Mouse (Mus musculus): ENCODE results near the gene Son. TPM values are rescaled to one million over a fixed set of nuclear protein-coding genes. Genes with fewer than 3 reads are reported as not detected.

Son gene
- polyA plus RNA-seq, 1 experiment from 2014 or later, result 118 TPM

DNA sequence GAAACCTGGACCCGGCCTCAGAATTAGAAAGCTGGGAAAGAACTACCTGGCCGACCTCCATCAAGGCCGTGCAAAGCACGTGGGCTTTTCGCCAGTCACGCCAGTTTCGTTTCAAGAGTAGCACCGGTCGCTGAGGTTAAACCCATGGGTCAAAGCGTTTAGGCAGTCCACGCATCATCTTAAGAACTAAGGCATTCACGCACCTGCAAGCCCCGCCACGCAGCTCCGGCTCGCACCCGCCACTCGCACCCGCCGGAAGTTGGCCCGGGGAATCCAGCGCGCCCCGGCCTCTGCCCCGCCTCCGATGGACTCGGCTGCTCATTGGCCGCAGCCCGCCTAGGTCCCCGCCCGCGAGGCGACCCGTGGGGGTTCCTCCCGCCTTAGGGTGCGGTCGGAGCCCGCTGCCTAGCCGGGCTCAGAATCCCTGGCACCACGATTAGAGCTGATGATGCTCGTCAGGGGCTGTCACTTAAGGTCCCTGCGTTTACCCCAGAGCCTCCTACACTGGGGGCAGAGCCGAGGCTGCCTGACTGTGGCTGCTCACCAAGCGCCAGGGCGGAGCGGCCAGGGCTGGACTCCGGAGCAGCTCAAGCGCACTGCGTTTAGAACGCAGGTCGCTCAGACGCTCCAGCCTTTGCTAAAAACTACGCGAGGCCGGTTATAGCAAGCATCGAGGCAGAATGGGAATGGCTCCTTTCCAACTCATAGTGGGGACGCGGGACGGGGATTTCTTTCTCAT lies 456 bp upstream of the Son start, which contains the start of gene Gart:
Gart (minus strand) TSS at position 272 of the 739 bp plus-strand sequence.
- H3K9me3 ChIP-seq (ENCODE audit: control insufficient read depth, low read length), result no peaks in the 10 kb centered on the region
- peaks cover 6% of the 10 kb centered on the region for H3K4me1 ChIP-seq (replicated peaks; ENCODE audit: control insufficient read depth, insufficient read depth, low read length)
- no peaks in the 10 kb centered on the region for H3K27me3 ChIP-seq (ENCODE audit: control insufficient read depth, insufficient read depth, low read depth, low read length)
- WGBS, result under 1% methylated on average over 58 of the region's 59 CpGs
- H3K4me3 ChIP-seq (ENCODE audit: low read length), result peak within 1 kb of the TSS; percentile 92
- peaks cover under 1% of the 10 kb centered on the region; the same call in 1 of the 2 replicates for H3K36me3 ChIP-seq (ENCODE audit: control insufficient read depth, insufficient read depth, low read length)
- peak; percentile 94 for ATAC-seq (ENCODE audit: low read depth)
- peak within 1 kb of the TSS; percentile 100 for H3K27ac ChIP-seq (ENCODE audit: low read length)
- H3K4me2 ChIP-seq (ENCODE audit: low read depth, low read length), result peak within 1 kb of the TSS; percentile 98
- H3K9ac ChIP-seq (ENCODE audit: low read length), result peak within 1 kb of the TSS; percentile 93

DNA sequence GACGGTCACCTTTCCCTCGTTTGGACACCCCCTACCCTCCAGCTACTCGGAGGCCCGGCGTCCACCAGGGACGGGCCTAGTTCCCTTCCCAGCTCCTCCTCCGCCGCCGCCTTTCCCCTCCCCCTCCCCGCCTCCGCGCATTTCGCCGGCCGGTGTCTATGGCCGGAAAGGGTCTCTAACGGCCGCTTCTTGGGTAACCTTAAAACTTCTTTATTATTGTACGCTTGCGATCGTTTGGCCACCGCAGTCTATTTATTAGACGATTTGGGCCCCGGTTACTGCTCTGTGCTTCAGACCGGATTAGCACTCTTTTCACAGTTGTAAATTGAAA lies 879 bp downstream of the Son start:
- peaks cover 9% of the 10 kb centered on the region for H3K36me3 ChIP-seq (ENCODE audit: control insufficient read depth, insufficient read depth, low read length)
- peak overlapping the region; percentile 92 for H3K4me3 ChIP-seq (ENCODE audit: low read length)
- no peaks in the 10 kb centered on the region for H3K27me3 ChIP-seq (ENCODE audit: control insufficient read depth, insufficient read depth, low read depth, low read length)
- no peaks in the 10 kb centered on the region for H3K9me3 ChIP-seq (ENCODE audit: control insufficient read depth, low read length)
- H3K4me2 ChIP-seq (ENCODE audit: low read depth, low read length), result peak overlapping the region; percentile 44
- peak; percentile 68 for ATAC-seq (ENCODE audit: low read depth)
- H3K27ac ChIP-seq (ENCODE audit: low read length), result peak overlapping the region; percentile 95
- H3K9ac ChIP-seq (ENCODE audit: low read length), result peak overlapping the region; percentile 93
- peaks cover 6% of the 10 kb centered on the region for H3K4me1 ChIP-seq (replicated peaks; ENCODE audit: control insufficient read depth, insufficient read depth, low read length)
- under 1% methylated on average over 25 of the region's 25 CpGs for WGBS

DNA sequence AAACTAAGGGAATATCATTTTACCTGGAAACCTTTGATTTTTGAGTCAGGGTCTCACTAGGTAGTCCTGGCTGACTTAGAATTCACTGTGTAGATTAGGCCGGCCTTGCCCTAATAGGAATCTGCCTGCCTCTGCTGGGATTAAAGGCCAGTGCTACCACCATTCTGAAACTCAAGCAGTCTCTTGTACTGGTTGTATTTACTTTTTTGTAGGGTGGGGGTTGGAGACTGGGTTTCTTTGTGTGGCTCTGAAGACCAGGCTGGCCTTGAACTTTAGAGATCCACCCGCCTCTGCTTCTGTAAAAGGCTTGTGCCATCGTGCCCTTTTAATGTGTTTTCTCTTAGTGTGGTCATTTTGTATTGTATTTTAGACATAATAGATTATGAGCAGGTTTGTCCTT lies 1.9 kb downstream of the Son start:
- Histone ChIP-seq H3K9me3 (ENCODE audit: control insufficient read depth, low read length) (no peaks in the 10 kb centered on the region), H3K9ac (ENCODE audit: low read length) (peak overlapping the region; percentile 52), H3K36me3 (ENCODE audit: control insufficient read depth, insufficient read depth, low read length) (peaks cover 11% of the 10 kb centered on the region), H3K4me3 (ENCODE audit: low read length) (peak overlapping the region; percentile 42), H3K27me3 (ENCODE audit: control insufficient read depth, insufficient read depth, low read depth, low read length) (no peaks in the 10 kb centered on the region), H3K27ac (ENCODE audit: low read length) (no peak overlapping the region), H3K4me2 (ENCODE audit: low read depth, low read length) (peak overlapping the region; percentile 59), H3K4me1 (replicated peaks; ENCODE audit: control insufficient read depth, insufficient read depth, low read length) (peaks cover 6% of the 10 kb centered on the region)
- WGBS, result 47% methylated on average over 3 of the region's 3 CpGs
- ATAC-seq (ENCODE audit: low read depth), result no peak

DNA sequence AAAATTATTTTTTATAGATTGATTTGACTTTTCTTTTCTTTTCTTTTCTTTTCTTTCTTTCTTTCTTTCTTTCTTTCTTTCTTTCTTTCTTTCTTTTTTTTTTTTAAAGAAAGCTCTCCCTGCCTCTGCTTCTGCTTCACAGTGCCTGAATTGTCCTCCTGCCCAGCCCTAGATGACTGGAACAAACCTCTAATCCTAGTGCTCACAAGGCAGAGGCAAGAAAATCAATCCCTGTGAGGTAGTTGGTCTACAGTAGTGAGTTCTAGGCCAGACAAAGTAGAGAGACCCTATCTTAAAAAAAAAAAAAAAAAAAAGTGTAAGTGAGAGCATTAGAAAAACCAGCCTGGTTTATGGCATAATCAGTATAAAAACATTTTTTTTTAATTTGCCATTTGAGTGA lies 2.5 kb downstream of the Son start:
- peak overlapping the region; percentile 20; the same call in 1 of the 2 replicates for H3K4me2 ChIP-seq (ENCODE audit: low read depth, low read length)
- H3K4me3 ChIP-seq (ENCODE audit: low read length), result no peak overlapping the region
- no peak for ATAC-seq (ENCODE audit: low read depth)
- peaks cover 15% of the 10 kb centered on the region for H3K36me3 ChIP-seq (ENCODE audit: control insufficient read depth, insufficient read depth, low read length)
- H3K27ac ChIP-seq (ENCODE audit: low read length), result no peak overlapping the region
- no peaks in the 10 kb centered on the region for H3K9me3 ChIP-seq (ENCODE audit: control insufficient read depth, low read length)
- no peak overlapping the region for H3K9ac ChIP-seq (ENCODE audit: low read length)
- H3K4me1 ChIP-seq (replicated peaks; ENCODE audit: control insufficient read depth, insufficient read depth, low read length), result peaks cover 4% of the 10 kb centered on the region
- no peaks in the 10 kb centered on the region for H3K27me3 ChIP-seq (ENCODE audit: control insufficient read depth, insufficient read depth, low read depth, low read length)

DNA sequence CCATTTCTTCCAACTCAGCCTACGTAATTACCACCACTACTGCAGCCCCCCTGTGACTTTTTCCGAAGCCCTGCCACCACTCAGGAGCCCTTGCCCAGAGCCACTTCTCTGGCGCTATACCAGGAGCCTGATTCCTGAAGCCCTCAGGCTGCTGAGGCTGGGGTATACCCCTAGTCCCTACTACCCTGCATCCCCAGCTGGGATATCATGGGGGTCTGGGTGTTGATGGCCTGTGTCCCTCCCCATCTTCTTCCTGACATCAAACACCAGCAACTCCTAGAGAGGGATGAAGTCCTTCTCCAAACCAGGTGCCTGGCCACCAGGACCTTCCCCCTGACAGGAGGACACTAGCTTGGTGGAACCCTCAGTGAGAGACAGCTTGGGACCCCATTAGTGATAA lies 4.9 kb downstream of the Son start:
- Histone ChIP-seq H3K36me3 (ENCODE audit: control insufficient read depth, insufficient read depth, low read length) (peaks cover 38% of the 10 kb centered on the region), H3K9me3 (ENCODE audit: control insufficient read depth, low read length) (no peaks in the 10 kb centered on the region), H3K27ac (ENCODE audit: low read length) (no peak overlapping the region), H3K4me3 (ENCODE audit: low read length) (no peak overlapping the region), H3K4me2 (ENCODE audit: low read depth, low read length) (no peak overlapping the region), H3K27me3 (ENCODE audit: control insufficient read depth, insufficient read depth, low read depth, low read length) (no peaks in the 10 kb centered on the region), H3K9ac (ENCODE audit: low read length) (no peak overlapping the region), H3K4me1 (replicated peaks; ENCODE audit: control insufficient read depth, insufficient read depth, low read length) (peaks cover 4% of the 10 kb centered on the region)
- no peak for ATAC-seq (ENCODE audit: low read depth)
- 88% methylated on average over 3 of the region's 3 CpGs for WGBS

DNA sequence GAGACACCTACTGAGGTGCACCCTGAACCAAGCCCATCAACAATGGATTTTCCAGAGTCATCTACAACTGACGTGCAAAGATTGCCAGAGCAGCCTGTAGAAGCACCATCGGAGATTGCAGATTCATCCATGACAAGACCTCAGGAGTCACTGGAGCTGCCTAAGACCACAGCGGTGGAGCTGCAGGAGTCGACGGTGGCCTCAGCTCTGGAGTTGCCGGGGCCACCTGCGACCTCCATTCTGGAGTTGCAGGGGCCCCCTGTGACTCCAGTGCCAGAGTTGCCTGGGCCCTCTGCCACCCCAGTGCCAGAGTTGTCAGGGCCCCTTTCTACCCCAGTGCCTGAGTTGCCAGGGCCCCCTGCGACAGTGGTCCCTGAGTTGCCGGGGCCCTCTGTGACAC lies 8.0 kb downstream of the Son start:
- Histone ChIP-seq H3K27ac (ENCODE audit: low read length) (no peak overlapping the region), H3K4me2 (ENCODE audit: low read depth, low read length) (no peak overlapping the region), H3K27me3 (ENCODE audit: control insufficient read depth, insufficient read depth, low read depth, low read length) (no peaks in the 10 kb centered on the region), H3K36me3 (ENCODE audit: control insufficient read depth, insufficient read depth, low read length) (peaks cover 69% of the 10 kb centered on the region), H3K9ac (ENCODE audit: low read length) (no peak overlapping the region), H3K4me3 (ENCODE audit: low read length) (no peak overlapping the region), H3K4me1 (replicated peaks; ENCODE audit: control insufficient read depth, insufficient read depth, low read length) (no peaks in the 10 kb centered on the region), H3K9me3 (ENCODE audit: control insufficient read depth, low read length) (peaks cover 7% of the 10 kb centered on the region)
- 97% methylated on average over 9 of the region's 9 CpGs for WGBS
- ATAC-seq (ENCODE audit: low read depth), result no peak

DNA sequence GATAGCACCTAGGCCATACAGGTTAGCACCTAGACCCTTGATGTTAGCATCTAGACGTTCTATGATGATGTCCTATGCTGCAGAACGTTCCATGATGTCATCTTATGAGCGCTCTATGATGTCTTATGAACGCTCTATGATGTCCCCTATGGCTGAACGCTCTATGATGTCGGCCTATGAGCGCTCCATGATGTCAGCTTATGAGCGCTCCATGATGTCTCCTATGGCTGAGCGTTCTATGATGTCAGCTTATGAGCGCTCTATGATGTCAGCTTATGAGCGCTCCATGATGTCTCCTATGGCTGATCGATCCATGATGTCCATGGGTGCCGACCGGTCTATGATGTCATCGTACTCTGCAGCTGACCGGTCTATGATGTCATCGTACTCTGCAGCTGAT lies 10.0 kb downstream of the Son start:
- Histone ChIP-seq H3K9me3 (ENCODE audit: control insufficient read depth, low read length) (peaks cover 7% of the 10 kb centered on the region), H3K9ac (ENCODE audit: low read length) (no peak overlapping the region), H3K4me1 (replicated peaks; ENCODE audit: control insufficient read depth, insufficient read depth, low read length) (no peaks in the 10 kb centered on the region), H3K27me3 (ENCODE audit: control insufficient read depth, insufficient read depth, low read depth, low read length) (no peaks in the 10 kb centered on the region), H3K27ac (ENCODE audit: low read length) (no peak overlapping the region), H3K4me2 (ENCODE audit: low read depth, low read length) (no peak overlapping the region), H3K36me3 (ENCODE audit: control insufficient read depth, insufficient read depth, low read length) (peaks cover 76% of the 10 kb centered on the region), H3K4me3 (ENCODE audit: low read length) (no peak overlapping the region)
- peak; percentile 31; the same call in 1 of the 2 replicates for ATAC-seq (ENCODE audit: low read depth)
- 96% methylated on average over 17 of the region's 17 CpGs for WGBS

DNA sequence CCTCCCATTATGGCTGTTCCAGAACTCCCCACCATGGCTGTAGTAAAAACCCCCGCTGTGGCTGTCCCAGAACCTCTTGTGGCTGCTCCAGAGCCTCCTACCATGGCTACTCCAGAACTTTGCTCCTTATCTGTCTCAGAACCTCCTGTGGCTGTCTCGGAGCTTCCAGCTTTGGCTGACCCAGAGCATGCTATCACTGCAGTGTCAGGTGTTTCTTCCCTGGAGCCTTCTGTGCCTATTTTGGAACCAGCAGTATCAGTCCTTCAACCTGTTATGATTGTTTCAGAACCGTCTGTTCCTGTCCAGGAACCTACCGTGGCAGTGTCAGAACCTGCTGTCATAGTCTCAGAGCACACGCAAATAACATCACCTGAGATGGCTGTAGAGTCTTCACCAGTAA lies 11.2 kb downstream of the Son start:
- peaks cover 7% of the 10 kb centered on the region for H3K9me3 ChIP-seq (ENCODE audit: control insufficient read depth, low read length)
- no peak overlapping the region for H3K4me3 ChIP-seq (ENCODE audit: low read length)
- no peaks in the 10 kb centered on the region for H3K4me1 ChIP-seq (replicated peaks; ENCODE audit: control insufficient read depth, insufficient read depth, low read length)
- no peaks in the 10 kb centered on the region for H3K27me3 ChIP-seq (ENCODE audit: control insufficient read depth, insufficient read depth, low read depth, low read length)
- WGBS, result 95% methylated on average over 5 of the region's 5 CpGs
- H3K27ac ChIP-seq (ENCODE audit: low read length), result no peak overlapping the region
- H3K4me2 ChIP-seq (ENCODE audit: low read depth, low read length), result no peak overlapping the region
- peaks cover 73% of the 10 kb centered on the region for H3K36me3 ChIP-seq (ENCODE audit: control insufficient read depth, insufficient read depth, low read length)
- H3K9ac ChIP-seq (ENCODE audit: low read length), result no peak overlapping the region
- no peak for ATAC-seq (ENCODE audit: low read depth)

DNA sequence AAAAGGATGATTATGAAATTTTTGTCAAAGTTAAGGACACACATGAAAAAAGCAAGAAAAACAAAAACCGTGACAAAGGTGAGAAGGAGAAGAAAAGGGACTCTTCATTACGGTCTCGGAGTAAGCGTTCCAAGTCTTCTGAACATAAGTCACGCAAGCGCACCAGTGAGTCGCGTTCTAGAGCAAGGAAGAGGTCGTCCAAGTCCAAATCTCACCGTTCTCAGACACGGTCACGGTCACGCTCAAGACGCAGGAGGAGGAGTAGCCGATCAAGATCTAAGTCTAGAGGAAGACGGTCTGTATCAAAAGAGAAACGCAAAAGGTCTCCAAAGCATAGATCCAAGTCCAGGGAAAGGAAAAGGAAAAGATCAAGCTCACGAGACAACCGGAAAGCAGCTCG lies 12.5 kb downstream of the Son start:
- no peak for ATAC-seq (ENCODE audit: low read depth)
- H3K9ac ChIP-seq (ENCODE audit: low read length), result no peak overlapping the region
- H3K4me2 ChIP-seq (ENCODE audit: low read depth, low read length), result no peak overlapping the region
- H3K4me3 ChIP-seq (ENCODE audit: low read length), result no peak overlapping the region
- 97% methylated on average over 20 of the region's 20 CpGs for WGBS
- H3K9me3 ChIP-seq (ENCODE audit: control insufficient read depth, low read length), result peaks cover 7% of the 10 kb centered on the region
- peaks cover 76% of the 10 kb centered on the region for H3K36me3 ChIP-seq (ENCODE audit: control insufficient read depth, insufficient read depth, low read length)
- no peaks in the 10 kb centered on the region for H3K4me1 ChIP-seq (replicated peaks; ENCODE audit: control insufficient read depth, insufficient read depth, low read length)
- H3K27me3 ChIP-seq (ENCODE audit: control insufficient read depth, insufficient read depth, low read depth, low read length), result no peaks in the 10 kb centered on the region
- H3K27ac ChIP-seq (ENCODE audit: low read length), result no peak overlapping the region

Measured in lung, embryonic 16.5 days (tissue).